Mouse (Mus musculus) layer of hippocampus, adult 6 months (tissue): Measurements from ENCODE around the gene Kif20b. TPM values are rescaled to one million over a fixed set of nuclear protein-coding genes. Genes with fewer than 3 reads are reported as not detected.

Source experiments
- long read RNA-seq, 2 experiments: library from polyadenylated mRNA; unstranded; transcript quantifications; one replicate each; pipeline ENCODE4 v2.0.0; 2019 to 2020
- microRNA-seq: library from miRNA; unstranded; fragments of <30 nt; microRNA quantifications from one replicate; pipeline ENCODE4 v1.2.0, GENCODE M21; 2020
- polyA plus RNA-seq: library from polyadenylated mRNA; unstranded; fragments of <200 nt; fragmentation: Nextera tagmentation; gene quantifications from 2 replicates; pipeline ENCODE4 v1.2.3, GENCODE M21; 2021

Kif20b gene
- 0.34 and 0.54 TPM in 2 replicates for polyA plus RNA-seq
- long read RNA-seq, experiment 1, partial matches to known transcripts, result 2 of 2 reads
- long read RNA-seq, experiment 1, other reads (novel, unspliced or antisense), result 0 of 2 reads
- long read RNA-seq, experiment 2, partial matches to known transcripts, result 0 of 1 reads
- long read RNA-seq, experiment 2, other reads (novel, unspliced or antisense), result 1 of 1 reads

DNA sequence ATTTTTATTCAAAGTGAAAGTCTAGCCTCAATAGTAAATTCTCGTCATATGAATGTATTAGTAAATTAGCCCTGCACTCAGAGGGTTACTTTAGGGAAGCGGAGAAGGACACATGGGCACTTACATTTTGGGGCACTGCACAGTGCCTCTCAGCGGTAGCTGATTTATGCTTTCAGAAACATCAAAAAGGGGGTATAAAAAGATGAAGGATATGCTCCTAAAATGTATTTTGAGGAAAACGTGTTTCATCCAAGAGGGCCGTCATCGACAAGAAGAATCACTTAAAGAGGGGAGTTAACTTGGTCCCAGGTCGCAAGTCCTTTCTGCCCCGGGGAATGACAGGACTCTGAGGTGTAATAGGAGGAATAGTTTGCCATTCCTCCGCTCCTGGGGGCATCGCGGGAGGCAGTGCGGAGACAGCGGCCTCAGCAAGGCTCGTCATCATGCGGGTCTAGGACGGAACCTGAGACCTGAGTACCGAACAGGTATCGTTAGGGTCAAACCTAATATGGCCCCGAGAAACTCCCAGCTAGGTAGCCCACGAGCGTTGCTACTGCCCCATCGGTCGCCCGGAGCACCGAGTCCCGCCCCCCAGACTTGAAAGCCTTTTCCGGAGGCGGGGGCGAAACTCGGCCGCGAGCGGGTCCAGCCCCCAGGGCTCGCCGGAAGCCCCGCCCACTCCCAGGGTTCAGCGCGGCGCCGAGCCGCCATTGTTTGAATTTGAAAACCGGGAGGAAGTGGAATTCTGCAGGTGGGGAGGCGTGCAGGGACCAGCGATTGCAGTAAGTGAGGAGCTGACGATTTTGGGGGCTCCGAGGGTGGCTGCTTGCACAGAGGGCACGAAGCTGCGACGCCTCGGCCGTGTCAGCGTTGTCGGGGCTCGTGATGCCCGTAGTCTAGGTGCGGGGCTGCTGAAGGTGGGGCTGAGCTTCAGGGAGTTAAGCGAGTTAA, at the start of gene Kif20b:
Kif20b (plus strand) TSS at position 710 of the 951 bp plus-strand sequence.

DNA sequence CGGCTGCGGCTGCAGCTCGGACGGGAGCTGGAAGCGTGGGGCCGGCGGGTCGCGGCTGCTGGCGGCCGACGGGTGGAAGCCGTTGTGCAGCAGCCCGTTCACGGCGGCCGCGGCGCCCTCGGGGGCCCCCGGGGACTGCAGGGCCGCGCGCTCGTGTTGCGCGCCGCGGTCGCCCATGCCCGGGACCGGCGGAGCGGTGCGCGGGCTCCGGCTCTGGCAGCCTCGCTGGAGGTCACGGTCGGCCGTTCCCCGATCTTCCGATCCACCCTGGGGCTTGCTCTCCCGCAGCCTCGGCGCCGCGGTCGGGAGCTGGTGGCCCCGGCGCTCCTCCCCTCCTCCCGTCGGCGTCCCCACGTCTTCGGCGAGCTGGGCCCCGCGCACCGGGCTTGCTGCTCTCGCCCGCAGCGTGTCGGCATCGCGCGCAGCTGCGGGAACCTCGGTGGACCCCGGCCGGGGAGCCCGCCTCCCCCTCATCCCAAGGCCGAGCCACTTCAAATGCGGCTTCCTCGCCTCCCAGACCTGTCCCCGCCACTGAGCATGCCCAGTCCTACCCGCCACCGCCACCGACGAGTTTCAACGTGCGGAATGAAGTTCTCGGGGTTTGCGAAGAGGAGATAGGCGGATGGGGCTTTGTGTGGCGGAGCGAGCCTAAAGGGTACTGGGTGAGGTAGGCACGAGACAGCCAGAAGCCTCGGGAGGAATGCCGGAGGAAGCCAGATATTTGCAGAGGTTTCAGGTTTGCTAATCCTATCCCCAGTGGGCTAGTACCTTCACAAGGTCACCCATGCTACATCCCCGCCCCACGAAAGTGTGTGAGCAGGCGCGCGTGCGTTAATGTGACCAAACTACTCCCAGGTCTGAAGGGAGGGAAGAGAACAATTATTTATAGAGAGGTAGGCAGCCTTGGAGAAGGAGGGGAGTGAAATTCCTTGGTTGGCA, 43.3 kb upstream of the Kif20b start, which contains the start of gene Pank1:
Pank1 (minus strand) TSS at position 853 of the 939 bp plus-strand sequence.

Small RNA genes lying within 50 kb of the gene (microRNA-seq; reads per million reads assigned to microRNA genes)
- gene Mir1950, result not detected

Other genes starting within 250 kb of the Kif20b start
- 0.74 and 1.8 TPM in 2 replicates for gene Slc16a12, start 175.1 kb upstream of the Kif20b start, polyA plus RNA-seq
- 4.5 and 5.9 TPM in 2 replicates for gene Pank1, start 42.9 kb upstream of the Kif20b start, polyA plus RNA-seq